35 mouse cellular contexts compared by ENCODE assay signal in genomic region chr7:143913611-143914010, GRCm38 (mm10). TPM values are rescaled to one million over a fixed set of nuclear protein-coding genes. Genes with fewer than 3 reads are reported as not detected.
DNase-seq lines count a peak whose midpoint lies in the region; ATAC-seq lines count a peak whose summit lies in the region.
"Had no signal": no experiment of that assay in that cellular context is flagged by ENCODE, and none has a peak within 500 bp of the region (broad histone marks: within the 10 kb centered on the region; RNA-seq: fewer than 3 reads in every experiment).

No protein-coding gene starts in this region.

- H3K4me3 ChIP-seq in midbrain, embryonic 15.5 days = no peak overlapping the region
- H3K4me3 ChIP-seq: erythroblast, embryonic 14.5 days; heart, embryonic 10.5 days; heart, embryonic 15.5 days; hindbrain, embryonic 12.5 days; intestine, embryonic 15.5 days; limb, embryonic 13.5 days; lung, embryonic 15.5 days; neural tube, embryonic 13.5 days; stomach, embryonic 15.5 days had no signal

- H3K36me3 ChIP-seq in midbrain, embryonic 15.5 days (replicated peaks) = no peaks in the 10 kb centered on the region
- H3K36me3 ChIP-seq: heart, embryonic 10.5 days; heart, embryonic 15.5 days; hindbrain, embryonic 12.5 days; intestine, embryonic 15.5 days; limb, embryonic 13.5 days; lung, embryonic 15.5 days; neural tube, embryonic 13.5 days; stomach, embryonic 15.5 days had no signal

- H3K4me1 ChIP-seq in midbrain, embryonic 15.5 days = no peaks in the 10 kb centered on the region
- H3K4me1 ChIP-seq: heart, embryonic 10.5 days; heart, embryonic 15.5 days; hindbrain, embryonic 12.5 days; intestine, embryonic 15.5 days; limb, embryonic 13.5 days; lung, embryonic 15.5 days; neural tube, embryonic 13.5 days; stomach, embryonic 15.5 days had no signal

- H3K4me2 ChIP-seq in midbrain, embryonic 15.5 days = no peak overlapping the region
- H3K4me2 ChIP-seq: heart, embryonic 15.5 days; hindbrain, embryonic 12.5 days; intestine, embryonic 15.5 days; limb, embryonic 13.5 days; liver, embryonic 11.5 days; lung, embryonic 15.5 days; midbrain, embryonic 11.5 days; neural tube, embryonic 13.5 days; stomach, embryonic 15.5 days had no signal

- 86% methylated on average over 8 of the region's 8 CpGs for WGBS in midbrain, embryonic 15.5 days

- no peak overlapping the region for H3K27ac ChIP-seq in midbrain, embryonic 15.5 days
- H3K27ac ChIP-seq: heart, embryonic 10.5 days; heart, embryonic 15.5 days; hindbrain, embryonic 12.5 days; hindbrain, postnatal 0 days; intestine, embryonic 15.5 days; limb, embryonic 13.5 days; lung, embryonic 15.5 days; neural tube, embryonic 13.5 days; stomach, embryonic 15.5 days had no signal

- DNase-seq in cerebellum, adult 9-10 months = peak; percentile 2
- DNase-seq in layer of hippocampus, postnatal 14 days (ENCODE audit: low spot score in 2 of 2) = peak; percentile 11 to 26
- no peak for DNase-seq in layer of hippocampus, adult 8-10 months (ENCODE audit: low spot score in 2 of 2)
- peak; percentile 68 for DNase-seq in adrenal gland, adult 2 months
- DNase-seq in adrenal gland, postnatal 25 days = peak; percentile 66
- no peak for DNase-seq in embryo, embryonic 11 days
- DNase-seq: heart, postnatal 36 days; kidney, adult 2 months; kidney, postnatal 36 days; lung, postnatal 36 days; right cerebral cortex, postnatal 25 days had no signal

- H3K9ac ChIP-seq in midbrain, embryonic 15.5 days = no peak overlapping the region
- H3K9ac ChIP-seq: heart, embryonic 15.5 days; hindbrain, embryonic 12.5 days; intestine, embryonic 15.5 days; limb, embryonic 13.5 days; lung, embryonic 15.5 days; neural tube, embryonic 13.5 days; stomach, embryonic 15.5 days had no signal

- no peak for ATAC-seq in cerebellum, adult (ENCODE audit: insufficient number of reproducible peaks, low FRiP score, low TSS enrichment)
- ATAC-seq in midbrain, embryonic 15.5 days (replicated peaks) = no peak
- ATAC-seq: CD4-positive, CD25-positive, alpha-beta regulatory T cell, adult 4 months; forebrain, embryonic 16.5 days; hindbrain, postnatal 0 days; intestine, embryonic 15.5 days had no signal

- no peaks in the 10 kb centered on the region for H3K9me3 ChIP-seq in midbrain, embryonic 15.5 days
- H3K9me3 ChIP-seq: heart, embryonic 10.5 days; hindbrain, embryonic 12.5 days; intestine, embryonic 15.5 days; lung, embryonic 15.5 days; neural tube, embryonic 13.5 days; stomach, embryonic 15.5 days had no signal

- no peaks in the 10 kb centered on the region for H3K27me3 ChIP-seq in midbrain, embryonic 15.5 days (replicated peaks)
- H3K27me3 ChIP-seq: heart, embryonic 15.5 days; hindbrain, embryonic 12.5 days; intestine, embryonic 15.5 days; limb, embryonic 13.5 days; lung, embryonic 15.5 days; neural tube, embryonic 13.5 days; stomach, embryonic 15.5 days had no signal

RNA-seq across cellular contexts. Expression of gene Gm498, which starts 47.0 kb away (rescaled TPM):
- not detected for total RNA-seq in layer of hippocampus, postnatal 14 days (2021)
- total RNA-seq in layer of hippocampus, adult 8-10 months (2022) = not detected
- total RNA-seq in adrenal gland, adult 2 months (2021) = not detected
- not detected in 2 replicates for polyA plus RNA-seq in adrenal gland, adult 2 months (2012; rRNA removed)
- not detected in 2 replicates for total RNA-seq in adrenal gland, postnatal 25 days (2021)
- not detected in 2 replicates for polyA plus RNA-seq in midbrain, embryonic 15.5 days (2015; fragmentation: Nextera tagmentation; extraction: Ambion mirVana)
- total RNA-seq: gastrocnemius, adult 8-10 months; heart, postnatal 36 days; hindbrain, postnatal 0 days; left cerebral cortex, adult 18-20 months; left cerebral cortex, postnatal 25 days; megakaryocyte, adult 5-6 weeks had no signal
- polyA plus RNA-seq: CD4-positive, CD25-positive, alpha-beta regulatory T cell, adult 4 months; embryonic facial prominence, embryonic 14.5 days; erythroblast, embryonic 14.5 days; forebrain, embryonic 11.5 days; forebrain, embryonic 16.5 days; heart, embryonic 10.5 days; heart, embryonic 15.5 days; hindbrain, embryonic 12.5 days; hindbrain, postnatal 0 days; intestine, embryonic 15.5 days; kidney, adult 2 months; kidney, embryonic 16.5 days; limb, embryonic 13.5 days; liver, embryonic 11.5 days; liver, embryonic 16.5 days; lung, embryonic 15.5 days; midbrain, embryonic 11.5 days; neural tube, embryonic 13.5 days; stomach, embryonic 15.5 days had no signal

Comparison
In these comparisons a context has a peak if more than half of its experiments do, and no peak if none do; other contexts are left out.
1. DNase-seq: peak in cerebellum, adult 9-10 months (single experiment), layer of hippocampus, postnatal 14 days (2 of 2), adrenal gland, adult 2 months (single experiment) and adrenal gland, postnatal 25 days (single experiment); none in layer of hippocampus, adult 8-10 months (0 of 2) and embryo, embryonic 11 days (single experiment).